Mouse (Mus musculus): Measurements from ENCODE around the gene Ehd4.

Gene Ehd4

GRCm38 (mm10) chr2:120069466-120069990, 84.9 kb downstream of the Ehd4 start:
- no peak for DNase-seq (ENCODE audit: low read depth)

- DNase-seq (ENCODE audit: low read depth), result peak; percentile 47
Measured at GRCm38 (mm10) chr2:120068555-120069465, 85.6 kb downstream of the Ehd4 start.

DNA sequence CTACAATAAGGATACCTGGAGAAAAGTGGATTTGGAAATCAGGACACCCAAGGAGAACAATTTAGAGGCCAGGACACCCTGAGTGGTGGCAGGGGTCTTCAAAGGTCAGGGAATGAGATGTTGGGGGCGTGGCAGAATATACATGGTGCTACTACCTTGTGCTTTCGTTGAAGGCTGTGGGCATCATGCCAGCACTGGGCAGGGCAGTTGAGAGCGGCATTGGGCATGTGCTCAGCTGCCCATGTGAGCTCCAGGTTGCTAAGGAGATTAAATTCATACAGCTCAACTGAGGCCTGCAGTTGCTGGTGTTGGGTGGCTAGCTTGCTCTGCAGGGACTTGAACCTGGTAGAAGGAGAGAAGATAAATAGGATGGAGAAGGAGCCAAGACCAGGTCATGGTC, 88.2 kb downstream of the Ehd4 start:
- no peak for DNase-seq (ENCODE audit: low read depth)

DNA sequence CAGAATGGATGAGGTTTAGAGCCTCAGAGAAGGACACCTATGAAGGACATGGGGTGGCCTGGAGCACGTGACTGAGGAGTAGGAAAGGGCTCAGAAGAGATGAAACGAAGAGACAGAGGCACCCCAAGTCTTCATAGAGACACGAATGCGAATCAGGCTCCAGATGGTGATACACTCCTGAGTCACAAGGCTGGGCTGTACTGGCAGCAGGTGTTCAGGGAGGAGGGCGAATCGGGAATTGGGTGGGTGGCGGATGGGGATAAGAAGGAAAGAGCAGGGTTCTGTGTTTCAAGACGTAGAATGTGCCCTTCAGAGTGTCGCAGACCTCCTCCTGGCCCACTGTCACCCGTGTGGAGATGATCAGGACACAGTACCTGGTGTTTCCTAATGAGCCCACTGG, 89.2 kb downstream of the Ehd4 start:
- DNase-seq (ENCODE audit: low read depth), result no peak

- DNase-seq (ENCODE audit: low read depth), result no peak
Measured at GRCm38 (mm10) chr2:120064639-120065038, 89.8 kb downstream of the Ehd4 start.

DNA sequence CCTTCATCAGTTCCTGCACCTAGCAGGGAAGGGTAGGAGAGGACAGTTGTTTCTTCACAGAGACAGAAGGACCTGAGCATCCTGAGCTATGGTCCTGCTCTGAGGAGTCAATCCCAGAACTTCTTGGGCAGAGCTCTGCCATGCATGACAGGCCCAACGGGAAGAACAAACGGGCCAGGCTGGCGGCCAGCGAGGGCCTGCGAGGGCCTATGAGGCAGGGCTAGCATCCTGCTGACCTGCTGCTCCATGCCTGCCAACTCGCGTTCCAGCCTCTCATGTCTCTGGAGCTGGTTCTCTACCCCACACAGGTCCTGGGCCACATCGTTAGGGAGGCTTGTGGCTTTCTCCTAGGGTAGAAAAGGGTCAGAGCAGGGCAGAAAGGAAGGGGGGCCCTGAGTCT, 92.2 kb downstream of the Ehd4 start:
- no peak for DNase-seq (ENCODE audit: low read depth)

- DNase-seq (ENCODE audit: low read depth), result no peak
Measured at GRCm38 (mm10) chr2:120060651-120061050, 93.8 kb downstream of the Ehd4 start.

- no peak for DNase-seq (ENCODE audit: low read depth)
Measured at GRCm38 (mm10) chr2:120060190-120060589, 94.2 kb downstream of the Ehd4 start.

DNA sequence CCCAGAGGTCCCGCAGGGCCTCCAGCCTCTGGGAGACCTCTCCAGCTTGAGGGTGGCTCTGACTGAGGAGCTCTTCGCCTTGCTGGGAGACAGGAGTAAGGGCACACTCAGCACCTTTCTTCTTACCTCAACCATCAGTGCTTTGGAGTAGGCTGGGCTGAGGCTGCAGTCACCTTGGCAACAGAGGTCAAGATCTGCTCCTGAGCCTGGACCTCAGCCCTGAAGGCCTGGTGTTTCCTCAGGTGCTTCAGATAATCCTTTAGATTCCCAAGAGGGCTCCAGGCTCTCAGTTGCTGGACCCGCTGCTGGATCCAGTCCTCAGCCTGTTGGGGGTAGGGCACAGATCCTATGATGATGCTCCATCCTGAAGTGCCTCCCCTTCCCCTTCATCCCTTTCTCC, 94.9 kb downstream of the Ehd4 start:
- no peak for DNase-seq (ENCODE audit: low read depth)

GRCm38 (mm10) chr2:120058818-120059217, 95.6 kb downstream of the Ehd4 start:
- no peak for DNase-seq (ENCODE audit: low read depth)

GRCm38 (mm10) chr2:120055923-120056322, 98.5 kb downstream of the Ehd4 start:
- no peak for DNase-seq (ENCODE audit: low read depth)

DNA sequence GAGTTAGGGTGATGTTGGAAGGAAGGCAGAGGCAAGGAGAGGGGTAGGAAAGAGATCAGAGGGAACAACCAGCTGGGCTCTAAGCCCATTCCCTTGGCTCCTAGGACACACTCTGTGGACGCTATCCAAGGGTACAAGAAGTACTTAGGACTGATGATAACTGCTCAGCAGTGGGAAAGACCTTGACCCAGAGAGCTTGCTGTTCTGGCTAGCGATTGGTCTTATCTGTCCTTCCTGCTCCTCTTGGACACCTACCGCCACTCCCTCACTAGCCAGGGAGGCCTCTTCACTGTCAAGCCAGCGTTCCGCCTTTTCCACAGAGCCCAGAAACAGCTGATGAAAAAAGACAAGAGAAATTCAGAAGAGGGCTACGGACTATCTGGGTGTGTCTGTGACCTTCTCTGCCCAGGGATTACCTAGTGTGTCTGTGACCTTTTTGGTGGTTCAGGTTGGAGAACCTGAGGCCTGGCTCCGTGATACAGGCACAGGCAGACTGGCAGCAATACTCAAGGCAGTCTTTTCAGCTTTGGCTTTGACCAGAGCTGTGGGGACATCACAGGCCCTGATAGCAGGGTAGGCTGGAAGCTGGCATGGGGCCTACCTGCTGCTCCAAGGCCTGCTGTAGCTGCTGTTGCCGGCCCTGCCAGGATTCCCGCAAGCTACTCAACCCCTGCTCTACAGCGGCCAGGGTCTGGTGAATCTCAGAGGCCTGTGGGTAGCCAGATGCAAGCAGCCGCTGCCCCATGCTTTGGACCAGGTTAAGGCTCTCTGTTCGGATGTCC, 99.4 kb downstream of the Ehd4 start:
- DNase-seq (ENCODE audit: low read depth), result no peak

DNA sequence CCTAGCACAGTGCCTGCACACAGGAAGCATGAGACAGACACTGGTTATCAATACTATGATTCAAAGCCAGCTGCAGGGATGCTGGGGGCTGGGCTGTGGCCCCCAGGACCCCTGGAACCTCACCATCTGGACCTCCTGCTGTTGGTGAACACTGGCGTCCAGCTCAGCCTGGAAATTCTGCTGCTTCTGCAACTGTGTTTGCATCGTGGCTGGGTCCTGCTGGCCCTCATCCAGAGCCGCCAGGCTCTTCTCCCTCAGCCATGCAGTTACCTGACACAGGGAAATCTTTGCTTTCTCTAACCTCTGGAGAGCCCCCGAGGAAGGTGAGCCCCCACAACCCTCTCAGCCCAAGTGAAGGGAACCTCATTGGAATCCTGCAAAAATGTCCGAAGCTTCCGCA, 103.0 kb downstream of the Ehd4 start:
- no peak for DNase-seq (ENCODE audit: low read depth)

- peak; percentile 12 for DNase-seq (ENCODE audit: low read depth)
Measured at GRCm38 (mm10) chr2:120049632-120050274, 104.7 kb downstream of the Ehd4 start.

- no peak for DNase-seq (ENCODE audit: low read depth)
Measured at GRCm38 (mm10) chr2:120048173-120048572, 106.2 kb downstream of the Ehd4 start.

- no peak for DNase-seq (ENCODE audit: low read depth)
Measured at GRCm38 (mm10) chr2:120046486-120047310, 107.7 kb downstream of the Ehd4 start.

DNA sequence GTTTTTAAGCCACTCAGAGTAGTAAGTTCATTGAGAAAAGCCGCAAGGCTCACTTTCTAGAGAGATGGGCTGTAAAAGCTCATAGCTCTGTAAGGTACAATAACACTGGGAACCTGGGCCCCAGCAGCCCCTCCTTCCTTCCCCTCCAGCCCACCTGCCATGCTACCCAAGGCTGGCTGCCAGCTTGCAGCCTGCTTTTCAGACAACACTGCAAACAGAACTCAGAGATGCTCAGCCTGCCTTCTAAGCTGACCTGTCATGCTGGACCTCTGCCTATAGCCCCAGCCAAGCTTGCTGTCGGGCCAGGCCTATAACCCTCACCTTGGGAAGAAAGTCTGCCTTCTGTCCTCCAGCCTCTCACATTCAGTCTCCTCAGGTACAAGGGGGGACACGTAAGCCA, 109.7 kb downstream of the Ehd4 start:
- no peak for DNase-seq (ENCODE audit: low read depth)

- DNase-seq (ENCODE audit: low read depth), result no peak
Measured at GRCm38 (mm10) chr2:120044101-120044603, 110.3 kb downstream of the Ehd4 start.

GRCm38 (mm10) chr2:120040991-120041390, 113.4 kb downstream of the Ehd4 start:
- no peak for DNase-seq (ENCODE audit: low read depth)
